ENCODE assay signal across 21 mouse cellular contexts in genomic region chr6:30062544-30062943, GRCm38 (mm10). TPM values are rescaled to one million over a fixed set of nuclear protein-coding genes. Genes with fewer than 3 reads are reported as not detected.
DNase-seq lines count a peak whose midpoint lies in the region; ATAC-seq and TF ChIP-seq lines count a peak whose summit lies in the region.
"Had no signal": no experiment of that assay in that cellular context is flagged by ENCODE, and none has a peak within 500 bp of the region (broad histone marks: within the 10 kb centered on the region; RNA-seq: fewer than 3 reads in every experiment).

No protein-coding gene starts in this region.

- DNase-seq in heart, adult 11 months: peak; percentile 55
- DNase-seq in heart, postnatal 14 days: no peak
- no peak for DNase-seq in stomach, postnatal 0 days (ENCODE audit: low spot score)
- DNase-seq in natural killer cell, adult 2 months (ENCODE audit: low spot score in 2 of 2): no peak
- DNase-seq: adrenal gland, adult 2 months; adrenal gland, adult 8-10 months; adrenal gland, postnatal 10 days; adrenal gland, postnatal 14 days; adrenal gland, postnatal 25 days; adrenal gland, postnatal 36 days; B cell, adult 2 months; cerebellum, adult 11 months; cerebellum, adult 11-12 months; cerebellum, adult 18-20 months had no signal

- no peak for TF ChIP-seq EP300 in stomach, postnatal 0 days (optimal IDR thresholded peaks at IDR 0.05)

- no peak overlapping the region for H3K27ac ChIP-seq in stomach, postnatal 0 days (replicated peaks)
- H3K27ac ChIP-seq in forebrain, embryonic 16.5 days (ENCODE audit: low read length): no peak overlapping the region

- intact Hi-C loops in heart, postnatal 14 days (cut with DNase I): no loop called here

- H3K4me2 ChIP-seq in stomach, postnatal 0 days (replicated peaks; ENCODE audit: low read depth): no peak overlapping the region
- H3K4me2 ChIP-seq in forebrain, embryonic 16.5 days (ENCODE audit: low read length): no peak overlapping the region

- H3K9ac ChIP-seq in stomach, postnatal 0 days (ENCODE audit: low read length): no peak overlapping the region
- no peak overlapping the region for H3K9ac ChIP-seq in forebrain, embryonic 16.5 days (replicated peaks; ENCODE audit: low read depth, low read length)

- no peak overlapping the region for H3K4me3 ChIP-seq in stomach, postnatal 0 days (ENCODE audit: low read depth, low read length)
- H3K4me3 ChIP-seq in forebrain, embryonic 16.5 days (replicated peaks; ENCODE audit: low read length): no peak overlapping the region

- H3K27me3 ChIP-seq in stomach, postnatal 0 days (ENCODE audit: control insufficient read depth, insufficient read depth, low read length): no peaks in the 10 kb centered on the region
- no peaks in the 10 kb centered on the region for H3K27me3 ChIP-seq in forebrain, embryonic 16.5 days (replicated peaks; ENCODE audit: control insufficient read depth, insufficient read depth, low read length)
- H3K27me3 ChIP-seq: CH12.LX, Patski had no signal

- WGBS in stomach, postnatal 0 days: 95% methylated on average over 2 of the region's 2 CpGs
- 97% methylated on average over 2 of the region's 2 CpGs for WGBS in forebrain, embryonic 16.5 days

- no peaks in the 10 kb centered on the region for H3K4me1 ChIP-seq in stomach, postnatal 0 days (replicated peaks; ENCODE audit: control insufficient read depth, insufficient read depth)
- no peaks in the 10 kb centered on the region for H3K4me1 ChIP-seq in forebrain, embryonic 16.5 days (replicated peaks; ENCODE audit: control insufficient read depth, insufficient read depth, low read length)

- TF ChIP-seq CTCF in stomach, postnatal 0 days (IDR thresholded peaks at IDR 0.05; ENCODE audit: low read depth): no peak

- H3K9me3 ChIP-seq in stomach, postnatal 0 days (ENCODE audit: control insufficient read depth, low read length): no peaks in the 10 kb centered on the region
- no peaks in the 10 kb centered on the region for H3K9me3 ChIP-seq in forebrain, embryonic 16.5 days (ENCODE audit: control insufficient read depth, low read length)
- H3K9me3 ChIP-seq: G1E had no signal

- ATAC-seq in erythroblast, adult 5-6 weeks (replicated peaks; ENCODE audit: low FRiP score, poor library complexity, severe bottlenecking): peak; percentile 63
- ATAC-seq in stomach, postnatal 0 days (ENCODE audit: low FRiP score, low TSS enrichment): 0 out of 2 replicates have a peak, but pooled peaks have one; percentile 15
- ATAC-seq in forebrain, embryonic 16.5 days: no peak
- ATAC-seq: activated CD4-positive, CD25-positive, alpha-beta regulatory T cell, adult 4 months; CD4-positive, CD25-positive, alpha-beta regulatory T cell, adult 4 months; Patski had no signal

- no peaks in the 10 kb centered on the region for H3K36me3 ChIP-seq in stomach, postnatal 0 days (ENCODE audit: control insufficient read depth, insufficient read depth, low read length)
- no peaks in the 10 kb centered on the region for H3K36me3 ChIP-seq in forebrain, embryonic 16.5 days (ENCODE audit: control insufficient read depth, insufficient read depth)

RNA-seq across cellular contexts. Expression of gene Nrf1, which starts 14.8 kb away (rescaled TPM):
- total RNA-seq in heart, postnatal 14 days (2021): 10 to 100 TPM; 16.8 to 17.5 TPM
- 23.4 and 29.4 TPM in 2 replicates for total RNA-seq in erythroblast, adult 5-6 weeks (2015; ENCODE audit: low replicate concordance)
- 52.6 and 58.6 TPM in 2 replicates for total RNA-seq in erythroblast, adult 5-6 weeks (2017; ENCODE audit: low replicate concordance)
- 15.1 and 16.7 TPM in 2 replicates for polyA plus RNA-seq in stomach, postnatal 0 days (2015; fragmentation: Nextera tagmentation; extraction: Ambion mirVana)
- polyA plus RNA-seq in forebrain, embryonic 16.5 days (2015; fragmentation: Nextera tagmentation; extraction: Ambion mirVana): 54.6 and 57.4 TPM in 2 replicates
